Mouse (Mus musculus) thymus, adult 2 months (tissue): ENCODE data around the gene Ugt1a6b. TPM values are rescaled to one million over a fixed set of nuclear protein-coding genes. Genes with fewer than 3 reads are reported as not detected.
"Not testable (repeated sequence)": the region's sequence is repeated elsewhere in the genome, so short reads cannot be mapped to it uniquely, and the experiment has no call there.

ENCODE experiments used
- DNase-seq: peaks from one replicate; pipeline ENCODE4 v3.0.0; 2021
- H3K27ac ChIP-seq: fragments of 200-500 bp; 2 replicates; pipeline ENCODE4 v1.5.1; 2012; ENCODE audit warnings: low read length, control low read depth; ENCODE audit not compliant: control insufficient read depth, insufficient read depth
- H3K27me3 ChIP-seq: fragments of 200-500 bp; 2 replicates; pipeline ENCODE4 v1.6.1; 2012; ENCODE audit warnings: mild to moderate bottlenecking, low read length, moderate library complexity, mixed read lengths; ENCODE audit not compliant: control insufficient read depth, insufficient read depth
- H3K36me3 ChIP-seq: fragments of 200-500 bp; 2 replicates; pipeline ENCODE4 v1.6.1; 2012; ENCODE audit warnings: mild to moderate bottlenecking, low read length, moderate library complexity; ENCODE audit not compliant: control insufficient read depth, insufficient read depth
- H3K4me1 ChIP-seq: fragments of 200-500 bp; replicated peaks from 2 replicates; pipeline ENCODE4 v1.6.1; 2012; ENCODE audit warnings: low read length; ENCODE audit not compliant: control insufficient read depth, insufficient read depth
- H3K4me3 ChIP-seq: fragments of 200-500 bp; 2 replicates; pipeline ENCODE4 v1.5.1; 2012; ENCODE audit warnings: mild to moderate bottlenecking, low read length, control low read depth, moderate library complexity; ENCODE audit not compliant: control insufficient read depth, insufficient read depth
- CTCF ChIP-seq: fragments of 200-500 bp; IDR thresholded peaks from 2 replicates; pipeline ENCODE4 v1.5.1; 2012; ENCODE audit warnings: mild to moderate bottlenecking, control low read depth, low read length, moderate library complexity, borderline replicate concordance; ENCODE audit not compliant: control insufficient read depth, poor library complexity, insufficient read depth; ENCODE audit errors: extremely low read depth
- POLR2A ChIP-seq: fragments of 200-500 bp; IDR thresholded peaks from 2 replicates; pipeline ENCODE4 v1.6.1; 2012; ENCODE audit warnings: mild to moderate bottlenecking, low read length, control low read depth, moderate library complexity; ENCODE audit not compliant: control insufficient read depth, poor library complexity, insufficient read depth; ENCODE audit errors: extremely low read depth
- WGBS: fragments of 180-500 bp; shearing (Covaris S2); methylation state at CpG from one replicate; pipeline ENCODE4 v1.1.7; 2018; 5-methylcytosine and 5-hydroxymethylcytosine counted together
- polyA plus RNA-seq: library from polyadenylated mRNA; depleted of rRNA; stranded (reverse); fragments of >200 nt; gene quantifications from 2 replicates; pipeline ENCODE4 v1.2.3, GENCODE M21; 2012

The Ugt1a6b gene
- polyA plus RNA-seq, 1 experiment, result 1.3 TPM

DNA sequence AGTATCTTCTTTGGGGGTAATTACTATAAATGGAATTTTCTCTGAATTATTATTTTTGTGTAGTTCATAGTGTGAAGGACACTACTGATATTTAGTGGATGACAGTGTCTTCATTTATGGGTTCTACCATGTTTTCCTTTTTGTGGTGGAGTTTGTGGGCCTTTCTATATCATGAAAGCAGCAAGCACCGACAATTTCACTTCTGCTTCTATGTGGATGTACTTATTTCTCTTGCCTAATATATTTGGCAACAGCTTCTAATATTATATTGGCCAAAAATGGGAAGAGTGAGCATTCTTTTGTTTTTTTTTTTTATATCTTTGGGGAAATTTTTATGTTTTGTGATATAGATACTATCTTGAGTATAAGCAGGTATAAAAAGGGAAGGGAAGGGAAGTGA, 21.4 kb upstream of the Ugt1a6b start:
- 47% methylated on average over 1 of the region's 1 CpGs for WGBS
- TF ChIP-seq POLR2A (no peak), CTCF (no peak)
- Histone ChIP-seq H3K27ac (no peak overlapping the region), H3K36me3 (no peaks in the 10 kb centered on the region), H3K4me1 (no peaks in the 10 kb centered on the region), H3K4me3 (no peak overlapping the region), H3K27me3 (no peaks in the 10 kb centered on the region)
- DNase-seq, result no peak

DNA sequence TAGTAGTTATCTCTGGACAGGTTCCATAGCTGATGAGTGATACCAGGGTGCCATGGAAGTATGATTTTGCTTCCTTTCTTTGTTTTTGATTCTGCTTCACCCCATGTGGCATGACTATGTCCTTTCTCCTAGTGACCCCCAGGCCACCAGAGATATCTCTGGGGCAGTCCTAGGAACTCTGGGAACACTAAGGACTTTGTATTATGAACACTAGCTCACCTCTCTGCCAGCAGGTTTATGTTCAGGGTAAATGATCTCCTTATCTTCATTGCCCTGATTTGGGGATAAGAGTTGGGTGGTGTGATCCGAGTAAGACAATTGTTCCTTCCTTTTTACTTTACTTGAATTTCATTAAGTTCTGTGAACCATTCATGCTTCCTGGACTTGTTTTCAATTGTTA, 16.9 kb upstream of the Ugt1a6b start:
- no peaks in the 10 kb centered on the region for H3K4me1 ChIP-seq
- DNase-seq, result no peak
- no peaks in the 10 kb centered on the region for H3K27me3 ChIP-seq
- no peak overlapping the region for H3K27ac ChIP-seq
- TF ChIP-seq CTCF (no peak), POLR2A (no peak)
- 89% methylated on average over 1 of the region's 1 CpGs for WGBS
- H3K36me3 ChIP-seq, result no peaks in the 10 kb centered on the region
- H3K4me3 ChIP-seq, result no peak overlapping the region

DNA sequence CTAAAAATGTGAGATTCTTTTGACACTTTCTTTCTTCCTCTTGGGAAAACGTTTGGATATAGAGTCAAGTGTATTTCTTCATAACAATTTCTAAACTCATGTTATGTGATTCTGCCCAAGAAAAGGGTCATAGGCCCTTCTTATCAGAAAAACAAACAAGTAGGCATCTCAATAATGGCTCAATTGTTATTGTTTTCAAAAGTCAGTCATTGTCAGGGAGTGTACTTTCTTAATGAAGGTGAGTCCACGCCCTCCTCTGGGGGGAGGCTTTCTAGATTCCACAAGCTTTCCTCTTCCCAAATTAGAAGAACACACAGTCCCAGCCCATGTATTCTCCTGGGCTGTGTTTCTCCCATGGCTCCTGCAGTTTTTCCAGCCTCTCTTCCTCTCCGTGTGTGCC, 15.5 kb upstream of the Ugt1a6b start, which contains the start of gene Ugt1a8:
Ugt1a8 (plus strand) TSS at position 301 of the 400 bp plus-strand sequence.
- Histone ChIP-seq H3K4me1 (no peaks in the 10 kb centered on the region), H3K36me3 (no peaks in the 10 kb centered on the region), H3K27me3 (no peaks in the 10 kb centered on the region), H3K4me3 (no peak within 1 kb of the TSS), H3K27ac (no peak within 1 kb of the TSS)
- TF ChIP-seq CTCF (no peak), POLR2A (no peak)
- DNase-seq, result no peak
- WGBS, result 85% methylated on average over 3 of the region's 3 CpGs

DNA sequence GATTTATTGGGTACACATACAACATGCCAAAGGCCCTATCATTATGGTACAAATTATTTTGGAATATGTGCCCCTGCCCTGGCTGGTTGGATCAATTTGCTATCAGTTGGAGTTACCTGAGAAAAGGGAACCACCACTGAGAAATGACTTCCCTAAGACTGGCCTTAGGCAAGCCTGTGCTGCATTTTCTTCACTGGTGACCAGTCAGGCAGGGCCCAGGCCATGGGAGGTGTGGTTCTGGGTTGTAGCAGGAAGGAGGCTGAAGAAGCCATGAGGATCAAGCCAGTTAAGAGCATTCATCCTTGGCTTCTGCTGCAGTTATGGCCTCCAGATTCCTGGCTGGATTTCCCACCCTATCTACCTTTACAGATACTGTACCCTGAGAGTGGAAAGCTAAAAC, 10.7 kb upstream of the Ugt1a6b start:
- no peak for DNase-seq
- no peak for TF ChIP-seq POLR2A
- no peak for TF ChIP-seq CTCF
- Histone ChIP-seq H3K36me3 (no peaks in the 10 kb centered on the region), H3K27me3 (no peaks in the 10 kb centered on the region), H3K27ac (no peak overlapping the region), H3K4me3 (no peak overlapping the region), H3K4me1 (peaks cover 3% of the 10 kb centered on the region; the same call in 1 of the 2 replicates)

DNA sequence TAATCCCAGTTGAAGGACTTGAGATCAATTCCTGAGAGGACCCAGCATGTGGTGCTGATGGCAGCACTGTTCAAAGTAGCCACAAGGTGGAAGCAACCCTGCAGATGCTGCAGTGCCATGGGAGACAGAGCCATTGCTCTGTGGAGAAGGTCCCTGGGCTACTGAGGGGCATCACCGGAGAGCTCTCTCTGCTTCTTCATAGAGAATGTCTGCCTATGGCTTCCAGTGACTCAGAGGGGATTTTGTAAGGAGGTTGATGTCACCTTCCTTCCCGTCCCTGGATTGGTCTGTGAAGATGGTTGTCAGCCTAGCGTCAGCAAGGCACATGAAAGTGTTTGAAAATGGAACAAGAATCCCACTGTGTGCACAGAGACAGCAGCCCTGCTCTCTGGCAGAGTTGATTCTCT, 8.8 kb upstream of the Ugt1a6b start:
- H3K4me1 ChIP-seq, H3K36me3 ChIP-seq, H3K27me3 ChIP-seq, DNase-seq, H3K4me3 ChIP-seq, H3K27ac ChIP-seq: not testable (repeated sequence)
- WGBS, result 25% methylated on average over 3 of the region's 3 CpGs

DNA sequence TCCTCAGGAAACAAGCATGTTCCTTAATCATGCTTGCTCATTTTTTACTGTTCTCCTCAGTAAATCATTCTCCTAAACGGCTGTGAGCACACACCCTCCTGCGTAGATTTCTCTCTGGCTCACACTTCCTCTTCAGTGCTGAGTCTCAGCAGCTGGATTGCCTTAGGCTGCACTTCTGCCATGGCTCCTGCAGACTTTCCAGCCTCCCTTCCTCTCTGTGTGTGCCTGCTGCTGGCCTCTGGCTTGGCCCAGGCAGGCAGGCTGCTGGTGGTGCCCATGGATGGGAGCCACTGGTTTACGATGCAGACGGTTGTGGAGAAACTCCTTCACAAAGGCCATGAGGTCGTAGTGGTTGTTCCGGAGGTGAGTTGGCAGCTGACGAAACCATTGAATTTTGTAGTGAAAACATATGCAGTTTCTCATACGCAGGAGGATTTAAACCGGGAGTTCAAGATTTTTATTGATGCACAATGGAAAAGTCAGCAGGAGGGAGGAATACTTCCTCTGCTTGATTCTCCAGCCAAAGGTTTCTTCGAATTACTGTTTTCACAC, 8.0 kb upstream of the Ugt1a6b start, which contains the start of gene Ugt1a7c:
Ugt1a7c (plus strand) TSS at position 122 of the 552 bp plus-strand sequence.
- no peak for DNase-seq
- H3K4me3 ChIP-seq, result 0 out of 2 replicates have a peak within 1 kb of the TSS, but pooled peaks have one; percentile 17
- H3K27ac ChIP-seq, result no peak within 1 kb of the TSS
- peaks cover 3% of the 10 kb centered on the region; the same call in 1 of the 2 replicates for H3K4me1 ChIP-seq
- H3K36me3 ChIP-seq, result no peaks in the 10 kb centered on the region
- 11% methylated on average over 10 of the region's 10 CpGs for WGBS
- no peaks in the 10 kb centered on the region for H3K27me3 ChIP-seq
- TF ChIP-seq POLR2A (no peak), CTCF (no peak)

DNA sequence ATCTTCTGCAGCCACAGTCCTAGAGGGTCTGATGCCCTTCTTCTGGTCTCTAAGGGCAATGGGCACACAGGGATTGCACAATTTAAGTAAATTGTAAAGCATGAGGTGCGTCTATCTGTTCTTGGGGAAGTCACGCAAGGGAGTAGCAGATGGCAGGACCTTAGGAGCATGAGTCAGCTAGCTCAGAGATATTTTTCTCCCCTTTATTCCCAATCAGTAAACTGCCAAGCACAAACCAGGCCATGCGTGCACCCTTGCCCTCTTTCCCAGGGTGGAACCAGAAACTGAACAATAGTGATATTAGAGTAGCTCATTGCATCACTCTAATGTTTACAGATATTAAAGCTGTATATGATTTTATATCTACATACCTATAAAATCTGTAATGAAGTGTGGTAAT, 4.5 kb upstream of the Ugt1a6b start:
- H3K4me3 ChIP-seq, H3K36me3 ChIP-seq, H3K4me1 ChIP-seq, H3K27me3 ChIP-seq, H3K27ac ChIP-seq, DNase-seq: not testable (repeated sequence)
- WGBS, result 93% methylated on average over 3 of the region's 3 CpGs

DNA sequence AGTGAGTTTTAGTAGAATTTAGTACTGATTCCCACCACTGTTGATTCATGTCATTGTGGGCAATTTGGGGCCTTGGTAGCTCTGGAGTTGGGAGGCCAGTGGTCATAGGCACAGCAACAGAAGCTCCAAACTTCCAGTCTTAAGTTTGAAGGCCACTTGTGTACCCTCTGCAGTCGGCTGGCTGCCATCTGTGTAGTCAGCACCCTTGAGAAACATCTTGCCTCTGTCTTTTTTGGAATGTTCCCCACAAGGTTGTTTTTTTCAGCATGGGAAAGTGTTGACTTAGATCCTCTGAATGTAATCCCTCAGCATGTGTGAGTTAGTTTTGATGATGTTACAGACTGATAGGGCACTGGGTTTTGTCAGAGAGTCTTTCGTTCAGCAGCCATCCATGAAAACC, 3.4 kb upstream of the Ugt1a6b start:
- 87% methylated on average over 2 of the region's 2 CpGs for WGBS
- H3K36me3 ChIP-seq, H3K4me1 ChIP-seq: not testable (repeated sequence)

DNA sequence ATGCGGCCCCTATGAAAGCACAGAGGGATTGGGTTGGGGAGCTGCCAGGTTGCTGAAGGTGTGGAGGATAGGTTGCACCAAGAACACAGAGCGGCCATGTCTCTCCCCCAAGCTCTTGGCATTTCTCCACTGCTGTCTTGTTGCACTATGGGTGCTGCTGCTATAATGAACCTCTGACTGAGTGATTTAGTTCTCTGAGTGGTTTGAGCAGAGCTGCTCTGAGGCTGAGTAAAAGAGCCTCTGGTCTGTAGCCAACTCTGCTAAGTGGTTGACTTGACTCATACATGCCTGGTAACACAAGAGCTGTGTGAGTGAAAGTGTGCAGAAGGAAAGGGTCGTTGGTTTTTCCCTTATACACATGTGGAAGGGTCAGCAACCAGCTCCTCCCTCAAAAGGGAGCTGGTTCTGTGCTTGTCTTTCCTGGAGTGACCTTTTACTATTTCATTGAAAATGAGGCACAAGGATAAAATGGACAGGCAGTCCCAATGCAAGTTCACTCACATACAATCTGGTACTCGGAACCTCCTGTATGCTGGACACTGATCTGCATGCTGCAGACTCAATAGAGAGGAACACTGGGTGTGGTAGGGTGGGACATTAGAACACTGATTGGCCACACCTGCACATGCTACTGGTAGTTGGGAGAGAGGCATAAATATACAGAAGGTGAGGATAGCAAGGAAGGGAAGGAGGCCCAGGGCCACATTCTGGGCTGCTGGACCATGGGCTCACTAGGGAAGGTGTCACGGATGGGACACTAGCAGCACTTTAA, 831 bp downstream of the Ugt1a6b start:
- not testable (repeated sequence) for H3K27me3 ChIP-seq, H3K36me3 ChIP-seq, H3K27ac ChIP-seq, H3K4me1 ChIP-seq, H3K4me3 ChIP-seq, DNase-seq
- WGBS, result 85% methylated on average over 5 of the region's 5 CpGs

More for the DNA sequence above, 3.4 kb upstream of the Ugt1a6b start:
- H3K27ac ChIP-seq, H3K27me3 ChIP-seq, DNase-seq, H3K4me3 ChIP-seq: not testable (repeated sequence)
